Mouse (Mus musculus): ENCODE measurements around the gene Lrrc55. TPM values are rescaled to one million over a fixed set of nuclear protein-coding genes. Genes with fewer than 3 reads are reported as not detected.
A peak's percentile ranks its signal among the peaks of the same experiment; 100 is the strongest.

The Lrrc55 gene
- polyA plus RNA-seq, 1 experiment from 2014 or later: 2.1 TPM

GRCm38 (mm10) chr2:85163311-85164047 lies 33.5 kb downstream of the Lrrc55 start:
- Histone ChIP-seq H3K36me3 (no peaks in the 10 kb centered on the region), H3K9me3 (no peaks in the 10 kb centered on the region), H3K27me3 (no peaks in the 10 kb centered on the region), H3K27ac (replicated peaks) (no peak overlapping the region), H3K4me3 (no peak overlapping the region), H3K4me1 (peaks cover 16% of the 10 kb centered on the region), H3K4me2 (replicated peaks) (no peak overlapping the region), H3K9ac (replicated peaks) (no peak overlapping the region)
- WGBS: 59% methylated on average over 7 of the region's 7 CpGs
- no peak for ATAC-seq (ENCODE audit: low FRiP score, low read depth)

- Histone ChIP-seq H3K9me3 (no peaks in the 10 kb centered on the region), H3K4me1 (peaks cover 16% of the 10 kb centered on the region), H3K27me3 (no peaks in the 10 kb centered on the region), H3K9ac (replicated peaks) (no peak overlapping the region), H3K4me2 (replicated peaks) (0 out of 2 replicates have a peak overlapping the region, but pooled peaks have one; percentile 2), H3K36me3 (no peaks in the 10 kb centered on the region), H3K27ac (replicated peaks) (0 out of 2 replicates have a peak overlapping the region, but pooled peaks have one; percentile 46), H3K4me3 (no peak overlapping the region)
- ATAC-seq (ENCODE audit: low FRiP score, low read depth): peak; percentile 62
- 14% methylated on average over 1 of the region's 1 CpGs for WGBS
Measured at GRCm38 (mm10) chr2:85161638-85162093, 35.3 kb downstream of the Lrrc55 start.

GRCm38 (mm10) chr2:85160901-85161637 lies 35.9 kb downstream of the Lrrc55 start:
- Histone ChIP-seq H3K9me3 (no peaks in the 10 kb centered on the region), H3K4me1 (peaks cover 16% of the 10 kb centered on the region), H3K27ac (replicated peaks) (0 out of 2 replicates have a peak overlapping the region, but pooled peaks have one; percentile 46), H3K4me3 (no peak overlapping the region), H3K9ac (replicated peaks) (no peak overlapping the region), H3K4me2 (replicated peaks) (0 out of 2 replicates have a peak overlapping the region, but pooled peaks have one; percentile 2), H3K27me3 (no peaks in the 10 kb centered on the region), H3K36me3 (no peaks in the 10 kb centered on the region)
- ATAC-seq (ENCODE audit: low FRiP score, low read depth): peak; percentile 68
- WGBS: 81% methylated on average over 4 of the region's 4 CpGs

- no peak for ATAC-seq (ENCODE audit: low FRiP score, low read depth)
- Histone ChIP-seq H3K4me2 (replicated peaks) (no peak overlapping the region), H3K4me3 (no peak overlapping the region), H3K27ac (replicated peaks) (no peak overlapping the region), H3K9me3 (no peaks in the 10 kb centered on the region), H3K36me3 (no peaks in the 10 kb centered on the region), H3K4me1 (peaks cover 16% of the 10 kb centered on the region), H3K27me3 (no peaks in the 10 kb centered on the region), H3K9ac (replicated peaks) (no peak overlapping the region)
- 92% methylated on average over 3 of the region's 3 CpGs for WGBS
Measured at GRCm38 (mm10) chr2:85157382-85157781, 39.6 kb downstream of the Lrrc55 start.

GRCm38 (mm10) chr2:85156136-85156535 lies 40.9 kb downstream of the Lrrc55 start:
- WGBS: 88% methylated on average over 5 of the region's 5 CpGs
- H3K9ac ChIP-seq (replicated peaks): no peak overlapping the region
- no peak overlapping the region for H3K4me3 ChIP-seq
- no peak overlapping the region for H3K4me2 ChIP-seq (replicated peaks)
- H3K9me3 ChIP-seq: no peaks in the 10 kb centered on the region
- no peak overlapping the region for H3K27ac ChIP-seq (replicated peaks)
- no peaks in the 10 kb centered on the region for H3K27me3 ChIP-seq
- no peak for ATAC-seq (ENCODE audit: low FRiP score, low read depth)
- no peaks in the 10 kb centered on the region for H3K36me3 ChIP-seq
- H3K4me1 ChIP-seq: peaks cover 6% of the 10 kb centered on the region

GRCm38 (mm10) chr2:85155334-85155733 lies 41.7 kb downstream of the Lrrc55 start:
- Histone ChIP-seq H3K27ac (replicated peaks) (no peak overlapping the region), H3K4me2 (replicated peaks) (no peak overlapping the region), H3K9ac (replicated peaks) (no peak overlapping the region), H3K27me3 (no peaks in the 10 kb centered on the region), H3K4me3 (no peak overlapping the region), H3K36me3 (no peaks in the 10 kb centered on the region), H3K4me1 (no peaks in the 10 kb centered on the region), H3K9me3 (no peaks in the 10 kb centered on the region)
- no peak for ATAC-seq (ENCODE audit: low FRiP score, low read depth)
- 86% methylated on average over 9 of the region's 9 CpGs for WGBS

- ATAC-seq (ENCODE audit: low FRiP score, low read depth): no peak
- no peaks in the 10 kb centered on the region for H3K4me1 ChIP-seq
- no peak overlapping the region for H3K4me3 ChIP-seq
- no peak overlapping the region for H3K4me2 ChIP-seq (replicated peaks)
- H3K27me3 ChIP-seq: no peaks in the 10 kb centered on the region
- WGBS: 94% methylated on average over 2 of the region's 2 CpGs
- H3K27ac ChIP-seq (replicated peaks): no peak overlapping the region
- H3K9me3 ChIP-seq: no peaks in the 10 kb centered on the region
- no peaks in the 10 kb centered on the region for H3K36me3 ChIP-seq
- H3K9ac ChIP-seq (replicated peaks): no peak overlapping the region
Measured at GRCm38 (mm10) chr2:85151233-85151632, 45.8 kb downstream of the Lrrc55 start.

- H3K9ac ChIP-seq (replicated peaks): no peak overlapping the region
- 96% methylated on average over 1 of the region's 1 CpGs for WGBS
- ATAC-seq (ENCODE audit: low FRiP score, low read depth): no peak
Measured at GRCm38 (mm10) chr2:85150373-85150772, 46.6 kb downstream of the Lrrc55 start.

GRCm38 (mm10) chr2:85147481-85147880 lies 49.5 kb downstream of the Lrrc55 start:
- Histone ChIP-seq H3K36me3 (no peaks in the 10 kb centered on the region), H3K27ac (replicated peaks) (no peak overlapping the region), H3K9ac (replicated peaks) (no peak overlapping the region), H3K27me3 (no peaks in the 10 kb centered on the region), H3K4me2 (replicated peaks) (no peak overlapping the region), H3K4me3 (no peak overlapping the region), H3K9me3 (no peaks in the 10 kb centered on the region), H3K4me1 (no peaks in the 10 kb centered on the region)
- WGBS: 89% methylated on average over 2 of the region's 2 CpGs
- ATAC-seq (ENCODE audit: low FRiP score, low read depth): no peak

More at GRCm38 (mm10) chr2:85150373-85150772, 46.6 kb downstream of the Lrrc55 start:
- Histone ChIP-seq H3K4me2 (replicated peaks) (no peak overlapping the region), H3K9me3 (no peaks in the 10 kb centered on the region), H3K36me3 (no peaks in the 10 kb centered on the region), H3K27me3 (no peaks in the 10 kb centered on the region), H3K27ac (replicated peaks) (no peak overlapping the region), H3K4me3 (no peak overlapping the region), H3K4me1 (no peaks in the 10 kb centered on the region)

- H3K4me2 ChIP-seq (replicated peaks): no peak overlapping the region
- no peaks in the 10 kb centered on the region for H3K36me3 ChIP-seq
- ATAC-seq (ENCODE audit: low FRiP score, low read depth): no peak
- no peaks in the 10 kb centered on the region for H3K9me3 ChIP-seq
- H3K27ac ChIP-seq (replicated peaks): no peak overlapping the region
- H3K4me1 ChIP-seq: no peaks in the 10 kb centered on the region
- no peaks in the 10 kb centered on the region for H3K27me3 ChIP-seq
- H3K9ac ChIP-seq (replicated peaks): no peak overlapping the region
- WGBS: 81% methylated on average over 3 of the region's 3 CpGs
- no peak overlapping the region for H3K4me3 ChIP-seq
Measured at GRCm38 (mm10) chr2:85145346-85145745, 51.7 kb downstream of the Lrrc55 start.

GRCm38 (mm10) chr2:85144908-85145307 lies 52.1 kb downstream of the Lrrc55 start:
- Histone ChIP-seq H3K27ac (replicated peaks) (no peak overlapping the region), H3K27me3 (no peaks in the 10 kb centered on the region), H3K4me2 (replicated peaks) (no peak overlapping the region), H3K36me3 (no peaks in the 10 kb centered on the region), H3K4me1 (no peaks in the 10 kb centered on the region), H3K9me3 (no peaks in the 10 kb centered on the region), H3K9ac (replicated peaks) (no peak overlapping the region), H3K4me3 (no peak overlapping the region)
- WGBS: 92% methylated on average over 2 of the region's 2 CpGs
- no peak for ATAC-seq (ENCODE audit: low FRiP score, low read depth)

- no peaks in the 10 kb centered on the region for H3K36me3 ChIP-seq
- no peak overlapping the region for H3K4me3 ChIP-seq
- peaks cover 5% of the 10 kb centered on the region; the same call in 1 of the 2 replicates for H3K27me3 ChIP-seq
- H3K27ac ChIP-seq (replicated peaks): no peak overlapping the region
- no peak for ATAC-seq (ENCODE audit: low FRiP score, low read depth)
- H3K4me2 ChIP-seq (replicated peaks): no peak overlapping the region
- H3K9ac ChIP-seq (replicated peaks): no peak overlapping the region
- no peaks in the 10 kb centered on the region for H3K9me3 ChIP-seq
- no peaks in the 10 kb centered on the region for H3K4me1 ChIP-seq
Measured at GRCm38 (mm10) chr2:85140833-85141232, 56.2 kb downstream of the Lrrc55 start.

Measured in midbrain, embryonic 12.5 days (tissue).